Mouse (Mus musculus) induced T-regulatory cell, adult 2 months (primary cell): Measurements from ENCODE around the gene Cdrt4.

ENCODE experiments used
- DNase-seq: peaks from one replicate; pipeline ENCODE4 v3.0.0-alpha.2; 2012; ENCODE audit warnings: low read depth

Cdrt4 gene

DNA sequence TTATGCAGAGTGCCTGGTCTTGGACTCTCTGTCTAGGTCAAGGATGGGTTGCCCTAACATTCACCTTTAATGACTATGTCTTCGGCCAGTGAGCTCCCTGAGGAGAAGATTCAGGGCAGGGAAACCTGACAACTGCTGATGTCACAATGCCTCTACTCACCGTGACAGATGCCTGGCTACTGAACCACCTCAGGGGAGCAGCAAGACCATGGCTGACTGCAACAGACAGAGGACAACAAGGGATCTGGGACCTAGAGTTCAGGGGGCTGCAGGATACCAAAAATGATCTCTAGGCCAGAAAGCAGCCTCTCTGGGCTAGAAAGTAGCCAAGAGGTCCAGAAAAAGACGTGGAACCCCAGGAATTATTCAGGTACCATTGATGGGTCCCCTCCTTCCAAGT lies at the start of gene Cdrt4:
Cdrt4 (plus strand) TSS at position 182 of the 400 bp plus-strand sequence.
- DNase-seq: no peak

DNA sequence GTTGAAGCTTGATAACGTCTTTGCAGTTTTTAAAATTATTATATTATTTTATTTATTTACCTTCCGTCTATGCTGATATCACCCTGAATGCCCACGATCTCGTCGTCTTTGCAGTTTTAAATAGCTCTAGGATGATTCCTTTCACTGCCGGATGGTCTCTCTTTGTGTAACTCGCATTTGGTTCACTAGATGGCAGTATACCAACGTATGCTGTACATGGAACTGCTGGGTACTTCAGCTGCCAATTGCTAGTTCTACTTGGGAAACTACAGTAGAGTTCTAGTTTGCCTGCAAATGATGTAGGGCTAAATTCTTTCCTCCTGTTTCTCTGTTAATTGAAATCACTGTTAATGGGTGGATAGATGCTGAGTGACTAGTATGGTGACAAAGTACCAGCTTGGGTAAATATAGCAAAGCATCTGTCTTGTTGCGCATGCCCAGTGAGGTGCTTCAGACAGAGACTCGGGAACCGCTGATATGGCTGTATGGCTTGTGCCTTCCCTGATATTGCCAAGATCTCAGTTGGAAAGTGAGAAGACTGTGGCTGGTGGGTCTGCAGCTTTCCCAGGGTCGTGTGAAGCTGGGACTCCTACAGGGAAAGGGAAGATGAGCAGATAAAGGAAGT lies 49.2 kb upstream of the Cdrt4 start:
- DNase-seq: peak; percentile 79

DNA sequence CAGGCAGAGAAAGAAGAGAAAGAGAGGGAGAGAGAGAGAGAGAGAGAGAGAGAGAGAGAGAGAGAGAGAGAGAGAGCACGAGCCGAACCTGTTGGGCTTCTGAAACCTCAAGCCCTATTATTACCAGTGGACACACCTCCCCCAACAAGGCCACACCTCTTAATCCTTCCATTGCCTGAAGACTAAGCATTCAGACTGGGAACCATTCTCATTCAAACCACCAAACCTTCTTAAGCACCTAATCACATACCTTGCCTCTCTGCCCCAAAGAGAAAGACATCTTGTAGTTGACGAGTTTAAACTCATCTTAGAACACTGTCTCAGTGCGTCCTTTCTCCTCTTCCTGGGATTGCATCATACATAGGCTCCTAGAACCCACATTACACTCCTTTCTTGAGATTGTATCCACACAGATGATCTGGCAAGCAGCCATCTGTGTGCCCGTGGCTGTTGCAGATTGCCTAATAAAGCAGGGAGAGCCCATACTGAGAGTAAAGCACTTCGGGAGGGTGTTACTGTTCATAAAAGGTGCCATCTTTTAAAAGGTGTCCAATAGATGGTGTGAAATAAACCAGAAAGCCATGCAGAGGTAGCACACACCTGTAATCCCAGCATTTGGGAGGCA lies 47.0 kb upstream of the Cdrt4 start:
- no peak for DNase-seq

DNA sequence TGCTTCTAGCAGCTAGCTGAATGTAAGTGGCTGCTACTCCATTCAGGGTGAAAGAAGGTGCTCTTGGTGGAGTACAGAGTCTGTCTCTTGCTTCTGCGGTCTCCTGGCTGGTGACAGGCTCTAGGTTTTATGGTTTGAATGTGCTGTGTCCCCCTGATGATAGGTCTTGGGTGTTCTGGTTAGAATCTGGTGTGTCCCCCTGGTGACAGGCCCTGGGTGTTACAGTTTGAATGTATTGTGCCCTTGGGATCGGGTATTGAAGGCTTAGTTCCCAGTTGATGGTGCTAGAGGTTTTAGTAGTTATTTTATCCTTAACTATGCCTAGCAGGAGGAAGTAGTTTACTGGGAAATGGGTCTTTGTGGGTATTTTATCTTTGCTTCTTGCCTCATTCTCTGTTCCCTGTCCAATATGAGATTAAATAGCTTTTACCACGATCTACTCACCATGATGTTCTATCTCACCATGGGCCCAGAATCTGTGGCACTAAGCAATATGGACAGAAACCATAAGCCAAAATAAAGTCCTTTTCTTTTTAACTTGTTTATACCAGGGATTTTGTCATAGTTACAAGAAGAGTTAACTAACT lies 41.2 kb upstream of the Cdrt4 start:
- peak; percentile 38 for DNase-seq

DNA sequence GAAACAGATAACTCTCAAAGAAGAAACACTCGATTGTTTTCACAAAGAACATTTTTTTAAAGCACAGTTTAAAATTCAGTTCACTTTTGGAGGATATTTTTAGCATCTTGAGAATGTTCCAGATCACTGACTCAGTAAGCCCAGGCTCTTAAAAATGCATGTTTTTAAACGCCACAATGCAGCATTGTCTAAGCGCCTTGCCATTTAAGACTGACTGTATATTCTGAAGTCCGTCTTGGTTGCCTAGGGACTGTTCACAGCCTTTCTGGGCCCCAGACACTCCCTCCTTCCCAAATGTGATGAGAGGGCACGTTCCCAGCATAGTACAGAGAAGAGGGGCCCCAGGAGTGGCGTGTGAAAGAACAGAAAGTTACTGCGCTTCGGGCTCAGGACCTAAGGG lies 39.6 kb upstream of the Cdrt4 start:
- DNase-seq: no peak

DNA sequence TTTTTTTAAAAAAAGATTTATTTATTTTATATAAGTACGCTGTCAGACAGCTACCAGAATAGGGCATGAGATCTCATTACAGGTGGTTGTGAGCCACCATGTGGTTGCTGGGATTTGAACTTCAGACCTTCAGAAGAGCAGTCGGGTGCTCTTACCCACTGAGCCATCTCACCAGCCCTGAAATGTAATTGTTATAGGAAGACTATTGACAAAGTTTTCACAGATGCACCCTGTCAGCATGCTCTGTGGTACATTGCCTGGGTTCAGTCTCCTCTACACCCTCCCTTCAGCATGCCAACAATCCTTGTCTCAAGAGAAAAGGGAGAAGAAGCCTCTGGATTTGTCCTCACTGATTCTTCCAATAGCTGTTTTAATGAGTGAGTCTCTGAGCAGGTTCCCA lies 37.9 kb upstream of the Cdrt4 start:
- no peak for DNase-seq

DNA sequence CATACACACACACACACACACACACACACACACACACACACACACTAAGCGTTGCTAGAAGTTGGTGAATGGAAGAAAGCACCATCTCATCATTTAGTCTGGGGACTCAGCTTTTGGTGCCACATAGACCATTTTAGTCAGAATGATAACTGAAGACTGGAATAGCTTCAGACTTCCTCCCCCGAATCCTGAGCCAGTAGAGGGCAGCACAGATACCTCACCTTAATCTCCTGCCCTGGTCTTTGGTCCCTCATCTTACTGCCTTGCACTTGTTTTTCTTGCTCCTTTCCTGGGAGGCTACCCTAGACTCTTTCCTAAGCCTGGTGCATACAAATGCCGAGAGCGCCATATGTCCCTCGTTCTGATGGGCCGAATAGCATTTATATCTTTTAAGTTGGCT lies 36.5 kb upstream of the Cdrt4 start:
- peak; percentile 21 for DNase-seq

DNA sequence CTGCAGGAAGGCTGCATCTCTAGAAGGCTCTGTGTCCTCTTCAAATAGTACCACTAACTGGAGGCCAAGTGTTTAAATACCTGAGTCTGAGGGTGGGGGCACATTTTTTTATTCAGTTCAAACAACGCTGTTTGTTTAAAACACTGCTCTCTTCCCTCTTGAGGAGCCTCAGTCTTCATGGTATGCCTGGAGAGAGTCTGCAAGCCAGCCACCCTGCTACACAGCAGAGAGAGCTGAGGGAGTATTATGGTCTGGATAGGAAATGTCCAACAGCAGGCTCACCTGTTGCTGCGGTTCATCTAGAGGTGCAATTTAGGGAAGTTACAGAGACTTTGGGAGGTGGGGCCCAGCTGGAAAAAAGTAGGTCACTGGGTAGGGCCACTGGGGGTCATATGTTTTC lies 35.5 kb upstream of the Cdrt4 start:
- no peak for DNase-seq

DNA sequence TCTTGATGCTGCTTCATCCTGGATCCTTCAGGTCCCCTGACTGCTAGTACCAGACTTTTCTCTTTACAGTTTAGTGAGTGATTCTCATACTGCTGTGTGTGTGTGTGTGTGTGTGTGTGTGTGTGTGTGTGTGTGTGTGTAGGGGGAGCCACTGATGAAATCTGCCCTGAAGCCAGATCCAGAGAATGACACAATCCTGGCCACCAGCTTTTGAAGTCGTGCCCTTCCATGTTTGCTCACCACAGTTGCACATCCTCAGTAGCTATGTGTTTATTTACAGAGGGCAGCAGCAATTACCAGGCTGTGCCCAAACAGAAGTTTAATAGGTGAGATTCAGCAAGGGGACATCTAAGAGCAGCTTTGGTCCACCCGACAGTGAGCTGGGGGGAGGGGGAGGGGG lies 34.2 kb upstream of the Cdrt4 start:
- DNase-seq: no peak

DNA sequence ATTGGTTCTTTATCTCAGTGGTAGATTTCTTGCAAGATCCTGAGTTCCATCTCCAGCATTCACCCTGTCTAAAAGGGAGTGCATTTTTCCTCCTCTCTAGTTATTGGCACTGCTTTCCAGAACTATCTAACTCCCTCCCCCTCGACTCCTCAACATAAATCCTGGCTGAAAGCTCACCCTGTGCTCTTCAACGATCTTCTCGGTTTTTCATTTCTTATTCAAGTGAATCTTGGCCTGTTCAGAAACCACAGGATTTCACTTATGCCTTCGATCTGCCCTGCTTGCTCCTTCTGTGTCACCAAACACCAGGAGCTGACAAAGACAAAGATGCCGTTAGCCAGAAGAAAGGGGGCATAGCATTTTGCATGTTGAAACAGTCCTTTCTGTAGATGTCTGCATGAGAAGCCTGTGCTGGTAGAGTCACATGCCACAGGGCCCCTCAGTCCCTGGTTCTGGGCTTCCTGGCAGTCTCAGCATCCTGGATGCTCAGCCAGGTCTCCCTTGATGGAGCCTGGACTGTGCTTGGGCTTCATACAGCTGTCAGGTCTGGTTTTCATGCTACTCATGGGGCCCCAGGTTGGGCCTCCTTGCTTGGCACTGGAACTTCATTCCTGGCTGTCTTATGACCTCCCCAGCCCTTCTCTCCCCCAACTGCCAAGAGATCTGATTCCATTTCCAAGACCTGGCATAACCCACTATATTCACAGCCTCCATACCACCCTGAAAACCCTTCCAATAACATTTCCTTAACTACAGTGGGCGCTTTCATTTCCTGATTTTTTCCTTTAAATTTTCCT lies 30.8 kb upstream of the Cdrt4 start:
- DNase-seq: no peak

DNA sequence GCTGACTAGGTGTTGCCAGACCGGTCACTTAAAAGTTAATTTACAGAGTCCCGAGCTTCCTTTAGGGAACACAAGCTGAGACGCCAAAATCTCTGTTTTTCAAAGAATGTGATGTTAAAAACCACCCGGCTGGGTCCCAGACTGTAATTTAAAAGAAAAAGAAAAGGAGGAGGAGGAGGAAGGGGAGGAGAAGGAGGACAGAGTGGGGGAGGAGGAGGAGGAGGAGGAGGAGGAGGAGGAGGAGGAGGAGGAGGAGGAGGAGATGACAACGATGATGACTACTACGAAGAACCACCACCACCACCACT lies 30.3 kb upstream of the Cdrt4 start:
- DNase-seq: no peak

DNA sequence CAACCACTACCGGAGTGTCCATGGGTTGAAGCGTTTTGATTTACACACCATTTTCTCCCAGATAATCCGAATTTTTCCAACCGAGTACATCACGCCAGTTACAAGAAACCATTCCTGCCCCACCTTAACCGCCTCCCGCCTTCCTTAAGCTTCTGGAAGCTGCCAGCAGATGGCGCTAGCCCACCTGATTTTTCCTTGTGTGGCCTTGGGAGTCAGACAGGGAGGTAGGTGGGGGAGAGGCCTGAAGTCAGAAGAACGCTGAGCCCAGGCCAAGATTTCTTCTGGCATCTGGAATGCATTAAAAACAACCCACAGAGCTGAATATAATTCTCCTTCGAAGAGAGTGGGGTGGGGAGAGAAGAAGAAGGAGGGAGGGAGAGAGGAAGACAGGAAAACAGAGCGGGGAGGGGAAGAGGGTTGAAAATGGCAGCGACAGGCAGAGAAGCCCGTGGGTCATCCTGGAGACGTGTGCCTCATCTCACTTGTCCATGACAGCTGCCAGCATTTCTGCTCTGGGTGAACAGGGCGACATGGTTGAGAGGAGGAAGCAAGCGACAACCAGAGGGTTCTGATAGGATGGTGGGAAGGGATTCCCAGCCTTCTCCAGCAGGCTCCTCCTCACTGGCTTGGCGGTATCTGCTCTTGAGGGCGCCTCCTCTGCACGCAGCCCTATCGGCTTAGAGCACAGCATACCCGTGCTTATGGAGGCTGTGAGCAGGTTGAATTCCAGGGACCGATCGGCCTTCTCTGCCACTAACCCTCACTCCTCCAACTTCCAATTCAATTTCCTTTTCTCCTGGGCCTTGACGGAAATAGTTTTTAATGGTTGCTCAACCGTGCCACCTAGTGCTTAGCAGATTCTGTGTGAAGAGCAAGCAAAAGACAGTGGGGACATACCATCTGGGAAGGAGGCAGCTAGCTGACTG lies 29.7 kb upstream of the Cdrt4 start:
- peak; percentile 74 for DNase-seq

DNA sequence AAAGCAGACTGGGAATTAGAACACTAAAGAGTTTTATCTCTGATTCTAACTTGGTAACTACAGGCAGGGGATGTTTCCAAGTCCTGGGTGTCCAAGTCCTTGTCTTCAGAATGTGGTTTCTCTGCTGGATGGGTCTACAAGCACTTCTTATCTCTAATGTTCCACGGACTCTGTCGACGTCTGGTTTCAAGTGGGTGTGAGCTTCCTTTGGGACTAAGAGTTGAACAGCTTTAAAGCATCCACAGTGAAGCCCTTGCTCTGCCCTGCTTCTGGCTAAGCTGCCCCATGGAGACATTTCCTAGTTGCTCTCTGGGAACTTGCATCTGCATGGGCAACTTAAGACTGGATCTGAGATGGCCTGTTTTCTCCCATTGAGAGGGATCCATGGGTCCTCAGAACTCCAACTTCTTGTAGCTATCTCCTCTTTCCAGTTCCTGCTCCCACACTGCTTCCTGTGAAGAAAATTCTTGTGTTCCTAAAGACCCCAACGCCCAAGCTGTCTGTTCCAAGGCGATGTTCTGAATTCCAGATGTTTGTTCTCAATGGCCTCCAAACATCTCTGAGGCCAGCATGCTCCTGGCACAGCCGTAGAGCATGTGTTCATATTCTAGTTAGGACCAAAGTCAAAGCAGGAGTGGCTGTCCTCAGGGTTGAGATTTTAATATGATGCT lies 26.8 kb upstream of the Cdrt4 start:
- DNase-seq: no peak

DNA sequence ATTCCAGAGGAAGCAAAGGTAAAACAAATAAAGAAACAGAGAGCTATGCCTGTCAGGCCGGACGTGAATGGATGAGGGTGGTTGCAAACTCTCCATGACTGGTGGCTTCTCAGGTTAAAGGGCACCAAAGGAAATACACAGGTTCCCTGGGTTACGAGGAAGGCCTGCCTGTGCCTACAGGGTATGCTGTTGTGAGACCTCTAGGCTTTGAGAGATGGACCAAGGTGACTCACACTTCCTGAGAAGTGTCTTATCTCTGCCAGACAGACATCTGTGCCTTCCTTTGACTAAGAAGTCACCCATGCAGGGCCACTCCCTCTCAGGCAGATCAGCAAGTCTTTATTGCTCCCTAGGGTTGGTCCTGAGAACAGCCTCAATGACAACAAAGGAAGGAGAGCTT lies 21.2 kb upstream of the Cdrt4 start:
- DNase-seq: peak; percentile 24

DNA sequence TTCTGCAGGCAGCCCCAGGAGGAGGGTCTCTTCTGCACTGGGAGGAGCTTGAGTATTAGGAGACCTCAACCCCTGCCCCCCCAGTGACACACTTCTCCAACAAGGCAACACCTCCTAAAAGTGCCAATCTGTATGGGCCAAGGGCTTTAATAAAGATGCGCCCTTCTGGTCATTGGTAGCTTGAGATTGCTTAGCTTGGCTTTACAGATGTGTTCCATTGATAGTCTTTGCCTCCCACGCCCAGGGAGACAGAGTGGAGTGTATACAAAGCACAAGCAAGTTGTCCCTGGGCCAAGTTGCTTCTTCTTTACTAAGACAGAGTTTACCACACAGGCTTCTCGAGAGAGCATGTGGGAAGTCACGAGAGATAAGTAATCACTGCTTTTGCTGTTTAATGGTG lies 20.4 kb upstream of the Cdrt4 start:
- DNase-seq: no peak

DNA sequence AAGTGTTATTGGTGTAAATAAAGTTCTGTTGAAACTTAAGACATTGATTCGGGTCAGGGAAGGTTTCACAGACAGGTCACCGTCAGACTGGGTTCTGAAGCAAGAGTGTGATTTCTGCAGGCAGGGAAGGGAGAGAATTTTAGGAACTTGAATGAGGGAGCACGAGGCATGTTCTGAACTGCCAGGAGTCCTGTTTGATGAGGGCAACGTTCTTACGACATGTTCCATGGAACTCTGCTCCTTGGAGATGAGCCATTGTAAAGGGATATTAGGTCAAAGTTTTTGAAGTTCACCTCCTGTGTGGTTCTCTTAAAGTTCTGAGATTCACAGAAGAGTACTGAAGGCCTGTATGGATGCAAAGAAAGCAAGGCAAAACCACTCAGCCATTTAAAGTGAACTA lies 19.9 kb upstream of the Cdrt4 start:
- no peak for DNase-seq

DNA sequence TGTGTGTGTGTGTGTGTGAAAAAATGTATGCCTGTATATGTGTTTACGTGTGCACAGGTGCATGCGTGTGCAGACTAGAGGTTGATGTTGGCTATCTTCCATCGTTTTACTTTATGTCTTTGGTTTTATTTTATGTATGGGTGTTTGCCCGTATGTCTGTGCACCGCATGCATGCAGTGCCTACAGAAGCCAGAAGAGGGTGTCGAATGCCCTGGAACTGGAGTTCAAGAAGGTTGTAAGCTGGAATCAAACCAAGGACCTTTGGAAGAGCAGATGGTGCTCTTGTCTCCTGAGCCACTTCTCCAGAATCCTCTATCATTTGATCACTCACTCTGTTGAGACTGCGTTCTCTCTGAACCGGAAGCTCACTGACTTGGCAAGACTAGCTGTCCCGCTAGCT lies 17.9 kb upstream of the Cdrt4 start:
- no peak for DNase-seq

DNA sequence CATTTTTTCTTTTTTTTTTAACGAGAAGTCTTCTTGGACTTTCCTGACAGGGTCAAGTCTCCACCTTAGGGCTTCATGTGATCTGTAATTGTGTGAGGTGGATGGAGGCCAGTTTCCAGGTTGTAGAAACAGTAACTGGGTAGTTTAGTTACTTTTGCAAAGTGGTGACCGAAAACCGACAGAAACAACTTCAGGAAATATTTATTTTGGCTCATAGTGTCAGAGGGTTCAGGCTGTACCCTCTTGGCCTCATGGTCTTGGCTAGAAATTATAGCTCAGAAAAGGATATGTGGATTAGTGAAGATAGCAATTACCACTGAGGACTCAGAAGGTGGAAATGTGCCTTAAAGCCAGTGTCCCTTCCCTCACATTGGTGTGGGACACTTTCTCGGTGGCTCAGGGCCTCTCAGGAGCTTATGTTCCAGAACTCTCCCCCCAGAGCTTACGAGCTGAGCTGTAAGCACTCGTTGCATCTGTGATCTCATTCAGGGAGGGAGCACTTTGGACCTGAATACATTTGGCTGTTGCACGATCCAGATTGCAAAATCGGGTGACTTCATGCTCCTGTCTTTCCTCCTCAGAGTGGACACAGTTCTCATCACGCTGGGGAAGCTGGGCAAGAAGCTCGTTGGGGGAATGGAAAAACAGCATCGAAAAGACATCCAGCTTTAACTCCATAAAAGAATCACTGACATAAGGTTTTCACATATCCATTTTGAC lies 16.0 kb upstream of the Cdrt4 start:
- DNase-seq: no peak

DNA sequence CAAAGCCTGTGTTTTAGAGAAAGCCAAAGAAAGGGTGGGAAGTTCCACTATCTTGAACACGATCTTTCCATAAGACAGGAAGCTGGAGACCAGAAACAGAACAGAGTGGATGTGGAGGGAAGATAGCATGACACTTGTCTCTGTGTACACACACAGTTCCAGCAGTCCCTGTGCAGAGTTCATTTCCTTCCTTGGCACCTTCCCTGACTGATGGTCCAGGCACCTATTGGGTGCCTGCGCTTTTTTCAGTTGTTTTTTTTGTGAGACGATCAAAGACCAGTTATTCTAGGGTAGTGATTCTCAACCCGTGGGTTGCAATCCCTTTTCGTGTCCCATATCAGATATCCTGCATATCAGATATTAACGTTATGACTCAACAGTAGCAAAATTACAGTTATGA lies 13.0 kb upstream of the Cdrt4 start:
- DNase-seq: no peak

DNA sequence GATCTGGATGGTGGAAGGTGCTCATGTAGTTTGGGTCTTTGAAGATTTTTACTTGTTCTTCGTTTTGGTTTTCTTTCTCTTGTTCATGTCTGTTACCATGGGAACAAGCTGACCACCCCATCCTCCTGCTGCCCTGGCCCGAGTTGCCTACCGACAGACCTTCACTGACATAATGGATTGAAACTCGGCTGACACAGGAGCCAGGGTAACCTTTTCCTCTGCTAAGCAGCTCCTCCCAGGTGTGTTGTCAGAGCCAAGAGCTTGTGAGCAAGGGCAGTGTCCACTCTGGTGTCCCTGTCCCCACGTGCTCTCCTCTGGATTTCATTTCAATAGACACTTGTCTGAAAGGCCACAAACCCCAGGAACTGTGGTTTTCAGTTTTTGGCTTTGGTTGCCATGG lies 12.1 kb upstream of the Cdrt4 start:
- DNase-seq: no peak

DNA sequence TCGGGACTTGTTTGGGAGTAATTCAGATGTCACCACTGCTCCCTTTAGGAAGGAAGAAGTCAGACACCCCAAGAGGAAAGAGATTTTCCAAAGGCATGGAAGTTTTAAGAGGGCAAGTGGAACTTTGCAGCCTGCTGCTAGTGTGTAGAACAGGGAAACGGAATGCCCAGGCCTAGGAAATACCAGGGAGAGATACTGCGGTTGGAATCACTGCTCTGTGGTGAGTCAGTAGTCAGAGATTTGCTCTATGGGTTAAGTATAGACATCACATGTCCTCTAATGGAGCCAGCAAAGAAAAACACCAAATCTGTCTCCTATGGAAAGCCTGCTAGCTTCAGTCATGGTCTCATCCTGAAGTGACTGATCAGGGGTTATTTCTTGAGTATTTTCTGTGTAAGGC lies 10.8 kb upstream of the Cdrt4 start:
- no peak for DNase-seq
